ENCODE assay signal across 7 mouse cellular contexts in genomic region chr2:152705993-152706571, GRCm38 (mm10). TPM values are rescaled to one million over a fixed set of nuclear protein-coding genes. Genes with fewer than 3 reads are reported as not detected.
DNase-seq lines count a peak whose midpoint lies in the region; ATAC-seq lines count a peak whose summit lies in the region.

No protein-coding gene starts in this region.

- 0 out of 2 replicates have a peak overlapping the region, but pooled peaks have one; percentile 13 for H3K9ac ChIP-seq in intestine, embryonic 15.5 days
- H3K9ac ChIP-seq in midbrain, embryonic 15.5 days, result no peak overlapping the region

- H3K4me3 ChIP-seq in intestine, embryonic 15.5 days (replicated peaks), result no peak overlapping the region
- no peak overlapping the region for H3K4me3 ChIP-seq in midbrain, embryonic 15.5 days

- ATAC-seq in intestine, embryonic 15.5 days, result 0 out of 2 replicates have a peak, but pooled peaks have one; percentile 3
- no peak; the same call in 1 of the 2 replicates for ATAC-seq in midbrain, embryonic 15.5 days (replicated peaks)
- no peak for ATAC-seq in erythroblast, adult 5-6 weeks (replicated peaks; ENCODE audit: low FRiP score, poor library complexity, severe bottlenecking)

- peaks cover 31% of the 10 kb centered on the region for H3K4me1 ChIP-seq in intestine, embryonic 15.5 days (replicated peaks)
- H3K4me1 ChIP-seq in midbrain, embryonic 15.5 days, result peaks cover 23% of the 10 kb centered on the region

- no peaks in the 10 kb centered on the region for H3K9me3 ChIP-seq in intestine, embryonic 15.5 days
- no peaks in the 10 kb centered on the region for H3K9me3 ChIP-seq in midbrain, embryonic 15.5 days

- intact Hi-C loops in gastrocnemius, postnatal 36 days (cut with DNase I), result no loop called here
- intact Hi-C loops in left cerebral cortex, postnatal 14 days (cut with DNase I), result no loop called here

- DNase-seq in adrenal gland, postnatal 14 days, result peak; percentile 81
- peak; percentile 39 to 50 for DNase-seq in cerebellum, postnatal 36 days
- DNase-seq in gastrocnemius, postnatal 36 days, result peak; percentile 66 to 76
- peak; percentile 48 to 53 for DNase-seq in left cerebral cortex, postnatal 14 days (ENCODE audit: low spot score in 2 of 2)

- no peaks in the 10 kb centered on the region for H3K27me3 ChIP-seq in intestine, embryonic 15.5 days (replicated peaks)
- H3K27me3 ChIP-seq in midbrain, embryonic 15.5 days (replicated peaks), result no peaks in the 10 kb centered on the region

- H3K4me2 ChIP-seq in intestine, embryonic 15.5 days (replicated peaks), result no peak overlapping the region
- no peak overlapping the region for H3K4me2 ChIP-seq in midbrain, embryonic 15.5 days

- peaks cover 44% of the 10 kb centered on the region for H3K36me3 ChIP-seq in intestine, embryonic 15.5 days
- peaks cover 39% of the 10 kb centered on the region for H3K36me3 ChIP-seq in midbrain, embryonic 15.5 days (replicated peaks)

- WGBS in intestine, embryonic 15.5 days, result 72% methylated on average over 22 of the region's 22 CpGs
- 66% methylated on average over 22 of the region's 22 CpGs for WGBS in midbrain, embryonic 15.5 days

- H3K27ac ChIP-seq in intestine, embryonic 15.5 days, result peak overlapping the region; percentile 75
- peak overlapping the region; percentile 87 for H3K27ac ChIP-seq in midbrain, embryonic 15.5 days

RNA-seq across cellular contexts. Expression of gene Mcts2, which starts 19.2 kb away (rescaled TPM):
- 26.6 and 28.0 TPM in 2 replicates for total RNA-seq in adrenal gland, postnatal 14 days (2021)
- 10 to 100 TPM in 1 of 2 experiments, 1 to 10 TPM in 1; 9.6 to 12.1 TPM for total RNA-seq in gastrocnemius, postnatal 36 days (2021)
- polyA plus RNA-seq in intestine, embryonic 15.5 days (2015; fragmentation: Nextera tagmentation; extraction: Ambion mirVana), result 26.3 and 26.8 TPM in 2 replicates
- total RNA-seq in left cerebral cortex, postnatal 14 days (2021), result 10 to 100 TPM; 17.9 to 20.4 TPM
- 33.7 and 34.3 TPM in 2 replicates for polyA plus RNA-seq in midbrain, embryonic 15.5 days (2015; fragmentation: Nextera tagmentation; extraction: Ambion mirVana)
- total RNA-seq in erythroblast, adult 5-6 weeks (2015; ENCODE audit: low replicate concordance), result 2.3 TPM in 1 of 2 replicates, not detected in the other
- 1.4 and 3.2 TPM in 2 replicates for total RNA-seq in erythroblast, adult 5-6 weeks (2017; ENCODE audit: low replicate concordance)

RNA-seq across cellular contexts. Expression of gene Id1, which starts 30.0 kb away (rescaled TPM):
- 136 and 138 TPM in 2 replicates for total RNA-seq in adrenal gland, postnatal 14 days (2021)
- 10 to 100 TPM; 11.5 to 17.7 TPM for total RNA-seq in gastrocnemius, postnatal 36 days (2021)
- polyA plus RNA-seq in intestine, embryonic 15.5 days (2015; fragmentation: Nextera tagmentation; extraction: Ambion mirVana), result 102 and 116 TPM in 2 replicates
- total RNA-seq in left cerebral cortex, postnatal 14 days (2021), result 10 to 100 TPM; 19.5 to 26.4 TPM
- 30.7 and 33.7 TPM in 2 replicates for polyA plus RNA-seq in midbrain, embryonic 15.5 days (2015; fragmentation: Nextera tagmentation; extraction: Ambion mirVana)
- total RNA-seq in erythroblast, adult 5-6 weeks (2015; ENCODE audit: low replicate concordance), result 3.6 TPM in 1 of 2 replicates, not detected in the other
- 3.7 and 4.5 TPM in 2 replicates for total RNA-seq in erythroblast, adult 5-6 weeks (2017; ENCODE audit: low replicate concordance)

RNA-seq across cellular contexts. Expression of gene H13, which starts 36.8 kb away (rescaled TPM):
- 123 and 139 TPM in 2 replicates for total RNA-seq in adrenal gland, postnatal 14 days (2021)
- 10 to 100 TPM; 30.1 to 35.1 TPM for total RNA-seq in gastrocnemius, postnatal 36 days (2021)
- 115 and 120 TPM in 2 replicates for polyA plus RNA-seq in intestine, embryonic 15.5 days (2015; fragmentation: Nextera tagmentation; extraction: Ambion mirVana)
- 10 to 100 TPM; 90.8 to 90.9 TPM for total RNA-seq in left cerebral cortex, postnatal 14 days (2021)
- polyA plus RNA-seq in midbrain, embryonic 15.5 days (2015; fragmentation: Nextera tagmentation; extraction: Ambion mirVana), result 178 and 186 TPM in 2 replicates
- 32.9 and 37.4 TPM in 2 replicates for total RNA-seq in erythroblast, adult 5-6 weeks (2015; ENCODE audit: low replicate concordance)
- total RNA-seq in erythroblast, adult 5-6 weeks (2017; ENCODE audit: low replicate concordance), result 13.8 and 20.8 TPM in 2 replicates

RNA-seq across cellular contexts. Expression of gene Cox4i2, which starts 47.9 kb away (rescaled TPM):
- total RNA-seq in adrenal gland, postnatal 14 days (2021), result 6.3 and 7.7 TPM in 2 replicates
- total RNA-seq in gastrocnemius, postnatal 36 days (2021), result 1 to 10 TPM; 2.9 TPM
- polyA plus RNA-seq in intestine, embryonic 15.5 days (2015; fragmentation: Nextera tagmentation; extraction: Ambion mirVana), result 12.2 and 14.2 TPM in 2 replicates
- total RNA-seq in left cerebral cortex, postnatal 14 days (2021), result 1 to 10 TPM; 2.3 to 2.8 TPM
- 5.2 and 6.4 TPM in 2 replicates for polyA plus RNA-seq in midbrain, embryonic 15.5 days (2015; fragmentation: Nextera tagmentation; extraction: Ambion mirVana)
- not detected in 2 replicates for total RNA-seq in erythroblast, adult 5-6 weeks (2015; ENCODE audit: low replicate concordance)
- not detected in 2 replicates for total RNA-seq in erythroblast, adult 5-6 weeks (2017; ENCODE audit: low replicate concordance)
